Mouse (Mus musculus): ENCODE data around the gene 1110004F10Rik. TPM values are rescaled to one million over a fixed set of nuclear protein-coding genes. Genes with fewer than 3 reads are reported as not detected.
"Not testable (repeated sequence)": the region's sequence is repeated elsewhere in the genome, so short reads cannot be mapped to it uniquely, and the experiment has no call there.

1110004F10Rik gene
- polyA plus RNA-seq, 1 experiment from 2014 or later: 358 TPM

DNA sequence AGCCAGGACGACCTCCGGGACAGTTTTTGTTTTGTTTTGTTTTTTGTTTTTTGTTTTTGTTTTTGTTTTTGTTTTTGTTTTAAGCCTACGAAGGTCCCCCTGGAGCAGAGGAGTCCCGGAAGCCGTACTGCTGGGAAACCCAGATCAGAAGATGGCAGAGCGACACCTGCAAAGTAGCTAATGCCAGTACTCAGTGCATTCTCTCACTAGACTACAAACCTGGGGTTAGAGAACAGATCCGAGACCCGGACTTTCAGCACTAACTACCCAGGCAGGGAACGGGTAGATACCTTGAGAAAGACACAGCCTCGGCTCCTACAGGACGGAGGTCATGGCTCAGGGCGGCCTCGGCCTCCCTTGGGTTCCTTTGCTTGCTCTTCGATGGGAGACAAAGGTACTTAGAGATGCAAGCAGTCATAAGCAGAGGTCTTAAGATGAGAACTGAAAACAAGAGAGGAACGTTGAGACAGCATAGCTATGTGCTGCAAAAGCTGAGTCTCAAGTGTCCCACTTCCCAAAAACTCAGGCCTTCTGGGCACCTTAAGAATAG lies 1.3 kb downstream of the 1110004F10Rik start:
- peak; percentile 31; the same call in 1 of the 2 replicates for ATAC-seq (ENCODE audit: low FRiP score)
- DNase-seq (ENCODE audit: low spot score): peak; percentile 9
- H3K36me3 ChIP-seq (ENCODE audit: control insufficient read depth, insufficient read depth, low read length): no peaks in the 10 kb centered on the region
- H3K27me3 ChIP-seq (ENCODE audit: control insufficient read depth, insufficient read depth, low read length): peaks cover 37% of the 10 kb centered on the region
- no peak overlapping the region for H3K27ac ChIP-seq (ENCODE audit: low read depth, low read length)
- H3K4me2 ChIP-seq (replicated peaks; ENCODE audit: low read depth, low read length): peak overlapping the region; percentile 75; the same call in 1 of the 2 replicates
- H3K4me1 ChIP-seq (replicated peaks; ENCODE audit: control insufficient read depth, insufficient read depth, low read length): peaks cover 10% of the 10 kb centered on the region
- 13% methylated on average over 15 of the region's 15 CpGs for WGBS
- no peaks in the 10 kb centered on the region for H3K9me3 ChIP-seq (ENCODE audit: control insufficient read depth, low read length)
- peak overlapping the region; percentile 36; the same call in 1 of the 2 replicates for H3K4me3 ChIP-seq (ENCODE audit: low read depth, low read length)
- H3K9ac ChIP-seq (ENCODE audit: low read depth, low read length): no peak overlapping the region

- Histone ChIP-seq H3K4me3 (ENCODE audit: low read depth, low read length) (no peak overlapping the region), H3K36me3 (ENCODE audit: control insufficient read depth, insufficient read depth, low read length) (no peaks in the 10 kb centered on the region), H3K27me3 (ENCODE audit: control insufficient read depth, insufficient read depth, low read length) (no peaks in the 10 kb centered on the region), H3K4me2 (replicated peaks; ENCODE audit: low read depth, low read length) (no peak overlapping the region), H3K9ac (ENCODE audit: low read depth, low read length) (no peak overlapping the region), H3K4me1 (replicated peaks; ENCODE audit: control insufficient read depth, insufficient read depth, low read length) (no peaks in the 10 kb centered on the region), H3K27ac (ENCODE audit: low read depth, low read length) (no peak overlapping the region), H3K9me3 (ENCODE audit: control insufficient read depth, low read length) (no peaks in the 10 kb centered on the region)
- 58% methylated on average over 1 of the region's 1 CpGs for WGBS
- ATAC-seq (ENCODE audit: low FRiP score): no peak
- DNase-seq (ENCODE audit: low spot score): no peak
Measured at GRCm38 (mm10) chr7:116060739-116061138, 21.5 kb downstream of the 1110004F10Rik start.

GRCm38 (mm10) chr7:116084366-116084765 lies 45.2 kb downstream of the 1110004F10Rik start, which contains the start of gene Gm4353:
Gene Gm4353, minus strand, starts transcription at chr7:116084635.
- H3K9ac ChIP-seq (ENCODE audit: low read depth, low read length); H3K4me2 ChIP-seq (replicated peaks; ENCODE audit: low read depth, low read length); H3K4me1 ChIP-seq (replicated peaks; ENCODE audit: control insufficient read depth, insufficient read depth, low read length); H3K36me3 ChIP-seq (ENCODE audit: control insufficient read depth, insufficient read depth, low read length); ATAC-seq (ENCODE audit: low FRiP score); DNase-seq (ENCODE audit: low spot score); H3K9me3 ChIP-seq (ENCODE audit: control insufficient read depth, low read length); H3K4me3 ChIP-seq (ENCODE audit: low read depth, low read length); H3K27ac ChIP-seq (ENCODE audit: low read depth, low read length); H3K27me3 ChIP-seq (ENCODE audit: control insufficient read depth, insufficient read depth, low read length): not testable (repeated sequence)
- WGBS: 95% methylated on average over 11 of the region's 11 CpGs

DNA sequence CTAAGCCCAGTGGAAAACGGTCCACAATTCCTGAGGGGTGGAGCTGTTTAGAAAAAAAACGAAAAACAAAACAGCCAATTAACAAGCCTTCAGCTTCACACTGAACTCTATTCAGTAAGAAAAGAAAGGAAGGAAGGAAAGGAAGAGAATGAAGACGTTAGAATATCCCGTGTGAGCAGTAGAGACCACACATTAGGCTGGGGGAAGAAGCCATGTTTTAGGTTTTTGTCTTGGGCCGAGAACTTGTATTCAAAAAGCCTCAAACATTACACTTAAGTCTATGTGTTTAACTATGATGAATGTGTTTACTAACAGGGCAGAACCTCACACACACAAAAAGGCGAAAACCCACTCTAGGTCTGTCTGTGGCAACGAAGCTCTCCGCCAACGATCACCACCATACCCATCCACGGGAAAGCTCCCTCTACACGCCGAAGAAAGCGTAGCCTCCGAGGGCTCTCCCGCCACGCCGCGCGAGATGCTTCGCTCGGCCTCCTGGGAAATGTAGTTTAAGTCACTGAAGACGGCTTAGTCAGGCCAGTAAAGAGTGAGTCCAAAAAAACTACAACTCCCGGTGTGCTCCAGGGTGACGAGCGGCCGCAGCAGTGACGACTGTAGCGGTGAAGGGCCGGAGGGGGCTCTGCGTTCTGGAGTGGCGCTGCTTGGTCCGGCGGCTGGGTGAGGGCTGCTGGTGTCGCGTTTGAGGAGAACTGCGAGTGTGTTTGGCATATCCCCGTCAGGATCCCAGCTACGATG lies 53.7 kb downstream of the 1110004F10Rik start:
- H3K36me3 ChIP-seq (ENCODE audit: control insufficient read depth, insufficient read depth, low read length): no peaks in the 10 kb centered on the region
- no peaks in the 10 kb centered on the region for H3K9me3 ChIP-seq (ENCODE audit: control insufficient read depth, low read length)
- H3K4me1 ChIP-seq (replicated peaks; ENCODE audit: control insufficient read depth, insufficient read depth, low read length): no peaks in the 10 kb centered on the region
- H3K4me3 ChIP-seq (ENCODE audit: low read depth, low read length): peak overlapping the region; percentile 65
- peak; percentile 98 for DNase-seq (ENCODE audit: low spot score)
- H3K27me3 ChIP-seq (ENCODE audit: control insufficient read depth, insufficient read depth, low read length): no peaks in the 10 kb centered on the region
- peak overlapping the region; percentile 68 for H3K4me2 ChIP-seq (replicated peaks; ENCODE audit: low read depth, low read length)
- WGBS: under 1% methylated on average over 38 of the region's 38 CpGs
- peak overlapping the region; percentile 90 for H3K9ac ChIP-seq (ENCODE audit: low read depth, low read length)
- ATAC-seq (ENCODE audit: low FRiP score): peak; percentile 100
- H3K27ac ChIP-seq (ENCODE audit: low read depth, low read length): peak overlapping the region; percentile 92

DNA sequence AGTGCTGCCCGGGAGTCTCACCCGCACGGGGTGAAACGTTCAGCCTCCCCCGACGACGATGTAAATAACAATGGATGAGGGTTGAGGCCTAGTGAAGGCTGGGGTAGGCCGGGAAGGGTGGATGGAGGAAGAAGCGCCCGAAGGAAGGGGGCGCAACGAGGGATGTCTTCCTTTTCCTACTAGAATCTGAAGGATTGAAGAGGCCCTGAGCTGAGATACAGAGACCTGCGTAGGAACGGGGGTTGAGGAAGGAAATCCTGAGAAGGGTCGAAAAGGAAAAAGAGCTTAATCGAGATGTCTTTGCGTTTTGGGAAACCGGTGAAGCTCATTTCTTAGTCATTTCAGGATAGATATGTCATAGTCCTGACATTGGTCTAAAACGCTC lies 54.3 kb downstream of the 1110004F10Rik start:
- Histone ChIP-seq H3K4me1 (replicated peaks; ENCODE audit: control insufficient read depth, insufficient read depth, low read length) (no peaks in the 10 kb centered on the region), H3K36me3 (ENCODE audit: control insufficient read depth, insufficient read depth, low read length) (no peaks in the 10 kb centered on the region), H3K4me2 (replicated peaks; ENCODE audit: low read depth, low read length) (peak overlapping the region; percentile 68), H3K9ac (ENCODE audit: low read depth, low read length) (peak overlapping the region; percentile 90), H3K27ac (ENCODE audit: low read depth, low read length) (peak overlapping the region; percentile 92), H3K9me3 (ENCODE audit: control insufficient read depth, low read length) (no peaks in the 10 kb centered on the region), H3K27me3 (ENCODE audit: control insufficient read depth, insufficient read depth, low read length) (no peaks in the 10 kb centered on the region), H3K4me3 (ENCODE audit: low read depth, low read length) (peak overlapping the region; percentile 65)
- under 1% methylated on average over 19 of the region's 19 CpGs for WGBS
- DNase-seq (ENCODE audit: low spot score) (no peak), ATAC-seq (ENCODE audit: low FRiP score) (peak; percentile 89)

DNA sequence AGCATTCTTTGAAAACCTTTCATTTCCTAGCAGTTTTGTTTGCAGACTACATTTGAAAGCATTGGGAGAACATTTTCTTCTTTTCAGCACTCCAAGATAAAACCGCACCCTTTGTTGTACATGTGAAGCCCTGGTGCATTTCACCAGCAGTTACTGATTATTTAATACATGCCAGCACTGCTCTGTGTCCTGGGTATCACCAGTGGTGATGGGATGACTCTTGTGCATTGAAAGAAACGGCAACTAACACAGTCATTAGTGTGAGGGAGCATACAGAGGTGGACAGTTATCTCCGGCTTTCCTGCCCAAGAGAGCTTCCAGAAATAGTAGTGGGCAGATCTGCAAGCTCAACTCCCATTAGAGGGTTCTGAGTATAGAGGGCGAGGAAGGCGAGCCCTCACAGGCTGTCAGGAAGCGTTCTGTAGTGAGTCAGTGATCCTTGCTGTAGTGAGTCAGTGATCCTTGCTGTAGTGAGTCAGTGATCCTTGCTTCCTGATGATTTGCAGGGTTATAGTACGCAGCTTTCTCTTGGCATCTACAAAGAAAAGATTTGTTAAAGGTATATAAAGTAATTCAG lies 60.8 kb downstream of the 1110004F10Rik start:
- Histone ChIP-seq H3K27ac (ENCODE audit: low read depth, low read length) (no peak overlapping the region), H3K36me3 (ENCODE audit: control insufficient read depth, insufficient read depth, low read length) (no peaks in the 10 kb centered on the region)
- ATAC-seq (ENCODE audit: low FRiP score): no peak

DNA sequence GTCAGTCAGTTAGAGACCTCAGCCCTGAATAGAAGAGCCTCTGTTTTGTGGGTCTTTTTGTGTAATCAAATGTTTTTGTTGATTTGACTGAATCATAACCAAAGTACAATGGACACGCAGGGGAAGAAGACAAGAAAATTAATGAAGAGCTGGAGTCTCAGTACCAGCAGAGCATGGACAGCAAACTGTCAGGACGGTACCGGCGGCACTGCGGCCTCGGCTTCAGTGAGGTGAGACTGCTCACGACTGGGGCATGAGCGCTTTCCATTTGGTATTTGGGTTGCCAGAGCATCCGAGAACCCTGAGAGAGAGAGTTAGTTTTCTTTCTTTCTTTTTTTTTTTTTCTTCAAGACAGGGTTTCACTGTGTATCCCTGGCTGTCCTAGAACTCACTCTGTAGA lies 63.9 kb downstream of the 1110004F10Rik start:
- 95% methylated on average over 9 of the region's 9 CpGs for WGBS
- H3K36me3 ChIP-seq (ENCODE audit: control insufficient read depth, insufficient read depth, low read length): peaks cover 2% of the 10 kb centered on the region; the same call in 1 of the 2 replicates
- ATAC-seq (ENCODE audit: low FRiP score): no peak

More for the DNA sequence above, 60.8 kb downstream of the 1110004F10Rik start:
- no peak overlapping the region for H3K9ac ChIP-seq (ENCODE audit: low read depth, low read length)
- no peak overlapping the region for H3K4me2 ChIP-seq (replicated peaks; ENCODE audit: low read depth, low read length)
- no peaks in the 10 kb centered on the region for H3K27me3 ChIP-seq (ENCODE audit: control insufficient read depth, insufficient read depth, low read length)
- H3K4me1 ChIP-seq (replicated peaks; ENCODE audit: control insufficient read depth, insufficient read depth, low read length): no peaks in the 10 kb centered on the region
- DNase-seq (ENCODE audit: low spot score): no peak
- H3K4me3 ChIP-seq (ENCODE audit: low read depth, low read length): no peak overlapping the region
- no peaks in the 10 kb centered on the region for H3K9me3 ChIP-seq (ENCODE audit: control insufficient read depth, low read length)
- WGBS: 85% methylated on average over 7 of the region's 7 CpGs

DNA sequence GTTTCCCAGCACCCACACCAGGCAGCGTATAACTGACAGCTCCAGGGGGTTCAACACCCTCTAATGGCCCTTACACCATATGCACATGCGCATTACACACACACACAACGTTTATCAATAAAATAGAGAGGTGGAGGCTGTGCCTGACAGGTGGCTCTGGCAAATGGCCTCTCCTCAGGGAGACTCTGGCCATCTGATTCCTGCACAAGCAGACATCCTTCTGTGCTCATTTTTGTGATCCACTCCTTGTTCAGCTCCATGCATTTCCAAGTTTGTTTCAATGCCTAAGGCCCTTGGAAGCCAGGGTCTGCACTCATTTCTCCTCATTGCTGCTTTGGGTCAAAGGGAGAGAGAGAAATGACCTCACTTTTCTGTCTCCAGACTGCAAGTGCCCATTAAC lies 71.5 kb downstream of the 1110004F10Rik start:
- 66% methylated on average over 3 of the region's 3 CpGs for WGBS
- H3K36me3 ChIP-seq (ENCODE audit: control insufficient read depth, insufficient read depth, low read length): peaks cover 2% of the 10 kb centered on the region; the same call in 1 of the 2 replicates
- ATAC-seq (ENCODE audit: low FRiP score): no peak

More for the DNA sequence above, 63.9 kb downstream of the 1110004F10Rik start:
- no peaks in the 10 kb centered on the region for H3K4me1 ChIP-seq (replicated peaks; ENCODE audit: control insufficient read depth, insufficient read depth, low read length)
- no peaks in the 10 kb centered on the region for H3K27me3 ChIP-seq (ENCODE audit: control insufficient read depth, insufficient read depth, low read length)
- DNase-seq (ENCODE audit: low spot score): no peak
- H3K4me2 ChIP-seq (replicated peaks; ENCODE audit: low read depth, low read length): no peak overlapping the region
- H3K4me3 ChIP-seq (ENCODE audit: low read depth, low read length): no peak overlapping the region
- no peaks in the 10 kb centered on the region for H3K9me3 ChIP-seq (ENCODE audit: control insufficient read depth, low read length)
- H3K9ac ChIP-seq (ENCODE audit: low read depth, low read length): no peak overlapping the region
- H3K27ac ChIP-seq (ENCODE audit: low read depth, low read length): no peak overlapping the region

More for the DNA sequence above, 71.5 kb downstream of the 1110004F10Rik start:
- Histone ChIP-seq H3K4me3 (ENCODE audit: low read depth, low read length) (no peak overlapping the region), H3K27ac (ENCODE audit: low read depth, low read length) (no peak overlapping the region), H3K9me3 (ENCODE audit: control insufficient read depth, low read length) (no peaks in the 10 kb centered on the region), H3K9ac (ENCODE audit: low read depth, low read length) (no peak overlapping the region), H3K4me2 (replicated peaks; ENCODE audit: low read depth, low read length) (no peak overlapping the region), H3K27me3 (ENCODE audit: control insufficient read depth, insufficient read depth, low read length) (no peaks in the 10 kb centered on the region), H3K4me1 (replicated peaks; ENCODE audit: control insufficient read depth, insufficient read depth, low read length) (no peaks in the 10 kb centered on the region)
- DNase-seq (ENCODE audit: low spot score): no peak

Data from hindbrain, embryonic 11.5 days (tissue).